Comparison of ENCODE assay signal across 24 mouse cellular contexts in genomic region chr9:65208293-65209179, GRCm38 (mm10). TPM values are rescaled to one million over a fixed set of nuclear protein-coding genes. Genes with fewer than 3 reads are reported as not detected.
DNase-seq lines count a peak whose midpoint lies in the region; ATAC-seq and TF ChIP-seq lines count a peak whose summit lies in the region.
"Had no signal": no experiment of that assay in that cellular context is flagged by ENCODE, and none has a peak within 500 bp of the region (broad histone marks: within the 10 kb centered on the region; RNA-seq: fewer than 3 reads in every experiment).

No protein-coding gene starts in this region.

- ATAC-seq in hindbrain, embryonic 12.5 days (ENCODE audit: low FRiP score), result no peak
- no peak for ATAC-seq in cerebellum, adult (ENCODE audit: insufficient number of reproducible peaks, low FRiP score, low TSS enrichment)
- ATAC-seq: forebrain, embryonic 14.5 days; inflammation-experienced regulatory T-cells, adult 6 months had no signal

- peaks cover 3 to 6% of the 10 kb centered on the region in 2 experiments; a peak in 1 of 4 replicates for H3K4me1 ChIP-seq in ES-E14 (ENCODE audit: control insufficient read depth in 2 of 2, insufficient read depth in 2 of 2, low read length in 2 of 2, poor library complexity in 1 of 2)
- no peaks in the 10 kb centered on the region; the same call in 1 of the 2 replicates for H3K4me1 ChIP-seq in hindbrain, embryonic 12.5 days
- H3K4me1 ChIP-seq: embryonic facial prominence, embryonic 15.5 days; heart, embryonic 12.5 days; limb, embryonic 15.5 days; neural tube, embryonic 15.5 days had no signal

- H3K27ac ChIP-seq in ES-E14 (ENCODE audit: insufficient read depth, low read depth, low read length, poor library complexity, severe bottlenecking), result peak overlapping the region; percentile 22; the same call in 1 of the 2 replicates
- no peak overlapping the region for H3K27ac ChIP-seq in hindbrain, embryonic 12.5 days
- H3K27ac ChIP-seq: embryonic facial prominence, embryonic 15.5 days; kidney, postnatal 0 days; left cerebral cortex, adult 2 months; limb, embryonic 15.5 days; macrophage; neural tube, embryonic 15.5 days had no signal

- peak; percentile 39 to 41 for DNase-seq in spleen, postnatal 36 days (ENCODE audit: low spot score in 2 of 2)
- no peak for DNase-seq in spleen, adult 12 weeks (ENCODE audit: low spot score)
- no peak for DNase-seq in ES-E14 (ENCODE audit: low read depth, low spot score)
- DNase-seq in ZHBTc4 (ENCODE audit: low read depth, low spot score), result peak; percentile 70
- DNase-seq in thymus, postnatal 25 days, result no peak
- DNase-seq: adrenal gland, postnatal 25 days; cerebellum, adult 9-10 months; heart, postnatal 10 days; kidney, adult 18-20 months; layer of hippocampus, adult 9-11 months; left cerebral cortex, postnatal 4 days; thymus, postnatal 4 days had no signal

- 88% methylated on average over 32 of the region's 32 CpGs for WGBS in hindbrain, embryonic 12.5 days

- no peak overlapping the region for H3K4me2 ChIP-seq in hindbrain, embryonic 12.5 days (replicated peaks)
- H3K4me2 ChIP-seq: embryonic facial prominence, embryonic 15.5 days; heart, embryonic 12.5 days; limb, embryonic 15.5 days; midbrain, embryonic 11.5 days; neural tube, embryonic 15.5 days had no signal

- no peaks in the 10 kb centered on the region for H3K9me3 ChIP-seq in ES-E14 (ENCODE audit: control insufficient read depth, insufficient read depth, low read depth, low read length)
- H3K9me3 ChIP-seq in hindbrain, embryonic 12.5 days (replicated peaks), result no peaks in the 10 kb centered on the region
- H3K9me3 ChIP-seq: embryonic facial prominence, embryonic 15.5 days; limb, embryonic 15.5 days; neural tube, embryonic 15.5 days had no signal

- peak overlapping the region; percentile 56 for H3K9ac ChIP-seq in ES-E14 (ENCODE audit: insufficient read depth, low read depth, low read length, poor library complexity, severe bottlenecking)
- no peak overlapping the region for H3K9ac ChIP-seq in hindbrain, embryonic 12.5 days
- H3K9ac ChIP-seq: embryonic facial prominence, embryonic 15.5 days; heart, embryonic 12.5 days; limb, embryonic 15.5 days; neural tube, embryonic 15.5 days had no signal

- peak overlapping the region; percentile 51 to 54 for H3K4me3 ChIP-seq in ES-E14 (ENCODE audit: insufficient read depth in 1 of 2, low read depth in 1 of 2, low read length in 2 of 2, poor library complexity in 1 of 2, severe bottlenecking in 1 of 2)
- H3K4me3 ChIP-seq in hindbrain, embryonic 12.5 days, result no peak overlapping the region
- H3K4me3 ChIP-seq: embryonic facial prominence, embryonic 15.5 days; heart, embryonic 12.5 days; left cerebral cortex, adult 2 months; limb, embryonic 15.5 days; neural tube, embryonic 15.5 days had no signal

- in situ Hi-C loops in ES-E14 (cut with MboI; ENCODE audit: low sequenced_read_pairs in 2 of 2, unreplicated experiment in 2 of 2), result no loop called here

- H3K27me3 ChIP-seq in hindbrain, embryonic 12.5 days, result no peaks in the 10 kb centered on the region
- H3K27me3 ChIP-seq: embryonic facial prominence, embryonic 15.5 days; heart, embryonic 12.5 days; limb, embryonic 15.5 days; neural tube, embryonic 15.5 days had no signal

- no peaks in the 10 kb centered on the region for H3K36me3 ChIP-seq in ES-E14 (ENCODE audit: control insufficient read depth, insufficient read depth, low read length, poor library complexity, severe bottlenecking)
- H3K36me3 ChIP-seq in hindbrain, embryonic 12.5 days, result no peaks in the 10 kb centered on the region
- H3K36me3 ChIP-seq: embryonic facial prominence, embryonic 15.5 days; heart, embryonic 12.5 days; limb, embryonic 15.5 days; neural tube, embryonic 15.5 days had no signal

TF ChIP-seq in ES-E14, 5 proteins besides CTCF, POLR2A, EP300 and RAD21:
- no peak for TF ChIP-seq HCFC1 (IDR thresholded peaks at IDR 0.05; ENCODE audit: borderline replicate concordance, insufficient read depth, low read length)
- no peak for TF ChIP-seq ZC3H11A (IDR thresholded peaks at IDR 0.05; ENCODE audit: borderline replicate concordance, low read depth, low read length)
- TF ChIP-seq CHD2 (IDR thresholded peaks at IDR 0.05; ENCODE audit: low read depth, low read length), result no peak
- TF ChIP-seq ZNF384 (IDR thresholded peaks at IDR 0.05; ENCODE audit: low read depth, low read length), result no peak
- no peak for TF ChIP-seq MAFK (IDR thresholded peaks at IDR 0.05; ENCODE audit: insufficient read depth, low read depth, low read length)

RNA-seq across cellular contexts. Expression of gene Parp16, which starts 13.4 kb away (rescaled TPM):
- 4.9 TPM in 2 replicates for total RNA-seq in ES-E14 (2012; rRNA removed)
- polyA plus RNA-seq in hindbrain, embryonic 12.5 days (2016; fragmentation: Nextera tagmentation; extraction: Ambion mirVana), result 5.8 and 6.4 TPM in 2 replicates

RNA-seq across cellular contexts. Expression of gene Cilp, which starts 56.4 kb away (rescaled TPM):
- 0.09 and 0.11 TPM in 2 replicates for total RNA-seq in ES-E14 (2012; rRNA removed)
- 0.41 and 0.73 TPM in 2 replicates for polyA plus RNA-seq in hindbrain, embryonic 12.5 days (2016; fragmentation: Nextera tagmentation; extraction: Ambion mirVana)
- total RNA-seq: left cerebral cortex, postnatal 4 days had no signal
- polyA plus RNA-seq: heart, embryonic 12.5 days; inflammation-experienced regulatory T-cells, adult 6 months; macrophage had no signal

Comparison
In these comparisons a context has a peak if more than half of its experiments do, and no peak if none do; other contexts are left out.
1. DNase-seq: peak in spleen, postnatal 36 days (2 of 2) and ZHBTc4 (single experiment); none in spleen, adult 12 weeks (single experiment), ES-E14 (single experiment) and thymus, postnatal 25 days (single experiment).